Mouse (Mus musculus) macrophage (primary cell): ENCODE data around the gene Cnn1. TPM values are rescaled to one million over a fixed set of nuclear protein-coding genes. Genes with fewer than 3 reads are reported as not detected.
"Not testable (repeated sequence)": the region's sequence is repeated elsewhere in the genome, so short reads cannot be mapped to it uniquely, and the experiment has no call there.

Experiments used
- H3K27ac ChIP-seq: fragments of 350-480 bp; formaldehyde crosslinking; 2 replicates; pipeline ENCODE4 v1.9.0; 2021
- H3K36me3 ChIP-seq: fragments of 350-480 bp; formaldehyde crosslinking; 2 replicates; pipeline ENCODE4 v1.9.0; 2021; ENCODE audit errors: inconsistent target
- H3K4me3 ChIP-seq: fragments of 350-480 bp; formaldehyde crosslinking; 2 replicates; pipeline ENCODE4 v1.9.0; 2021; ENCODE audit errors: inconsistent target
- H3K79me2 ChIP-seq: fragments of 350-480 bp; formaldehyde crosslinking; 2 replicates; pipeline ENCODE4 v1.9.0; 2021; ENCODE audit errors: inconsistent target
- WGBS: methylation state at CpG from one replicate; pipeline ENCODE4 v1.1.7; 2026; ENCODE audit warnings: inconsistent platforms; ENCODE audit not compliant: missing documents; 5-methylcytosine and 5-hydroxymethylcytosine counted together
- polyA plus RNA-seq: library from polyadenylated mRNA; stranded (reverse); fragments of 250-400 nt; gene quantifications from 3 replicates; pipeline ENCODE4 v1.2.4, GENCODE M21; 2018; ENCODE audit warnings: inconsistent platforms

Cnn1 gene
- polyA plus RNA-seq, 1 experiment from 2014 or later = not detected

- 93% methylated on average over 11 of the region's 11 CpGs for WGBS
Measured at GRCm38 (mm10) chr9:22065642-22066041, 33.4 kb upstream of the Cnn1 start.

GRCm38 (mm10) chr9:22066433-22066832, 32.6 kb upstream of the Cnn1 start:
- 87% methylated on average over 3 of the region's 3 CpGs for WGBS
- Histone ChIP-seq H3K36me3 (peaks cover 19% of the 10 kb centered on the region), H3K4me3 (no peak overlapping the region), H3K27ac (no peak overlapping the region), H3K79me2 (no peaks in the 10 kb centered on the region)

More at GRCm38 (mm10) chr9:22065642-22066041, 33.4 kb upstream of the Cnn1 start:
- Histone ChIP-seq H3K27ac (no peak overlapping the region), H3K4me3 (no peak overlapping the region), H3K36me3 (peaks cover 19% of the 10 kb centered on the region), H3K79me2 (no peaks in the 10 kb centered on the region)

- Histone ChIP-seq H3K4me3 (no peak overlapping the region), H3K36me3 (peaks cover 19% of the 10 kb centered on the region), H3K27ac (no peak overlapping the region), H3K79me2 (no peaks in the 10 kb centered on the region)
- WGBS = 98% methylated on average over 5 of the region's 5 CpGs
Measured at GRCm38 (mm10) chr9:22067195-22067594, 31.8 kb upstream of the Cnn1 start.

- Histone ChIP-seq H3K36me3 (peaks cover 7% of the 10 kb centered on the region), H3K79me2 (no peaks in the 10 kb centered on the region), H3K4me3 (peak overlapping the region; percentile 21; the same call in 1 of the 2 replicates), H3K27ac (no peak overlapping the region)
- WGBS = 76% methylated on average over 4 of the region's 4 CpGs
Measured at GRCm38 (mm10) chr9:22069881-22070553, 29.0 kb upstream of the Cnn1 start.

GRCm38 (mm10) chr9:22070791-22071573, 28.0 kb upstream of the Cnn1 start, which contains the start of the genes Gm49318 and Zfp653:
TSS of gene Gm49318 (minus strand) at chr9:22071259.
TSS of gene Zfp653 (minus strand) at chr9:22071376.
- 0 out of 2 replicates have a peak, but pooled peaks cover under 1% of the 10 kb centered on the region for H3K36me3 ChIP-seq

GRCm38 (mm10) chr9:22072276-22072675, 26.7 kb upstream of the Cnn1 start:
- WGBS = 100% methylated on average over 4 of the region's 4 CpGs
- no peak overlapping the region for H3K27ac ChIP-seq
- H3K4me3 ChIP-seq = no peak overlapping the region
- H3K79me2 ChIP-seq = no peaks in the 10 kb centered on the region
- H3K36me3 ChIP-seq = 0 out of 2 replicates have a peak, but pooled peaks cover 6% of the 10 kb centered on the region

More at GRCm38 (mm10) chr9:22070791-22071573, 28.0 kb upstream of the Cnn1 start, which contains the start of the genes Gm49318 and Zfp653:
- 0% methylated on average over 70 of the region's 87 CpGs for WGBS
- H3K27ac ChIP-seq = peak within 1 kb of the TSS; percentile 36
- H3K4me3 ChIP-seq = peak within 1 kb of the TSS; percentile 53
- no peaks in the 10 kb centered on the region for H3K79me2 ChIP-seq

GRCm38 (mm10) chr9:22075778-22076177, 23.2 kb upstream of the Cnn1 start:
- not testable (repeated sequence) for H3K79me2 ChIP-seq, H3K36me3 ChIP-seq, H3K4me3 ChIP-seq, H3K27ac ChIP-seq
- WGBS = 84% methylated on average over 3 of the region's 5 CpGs

GRCm38 (mm10) chr9:22076223-22076622, 22.8 kb upstream of the Cnn1 start:
- Histone ChIP-seq H3K4me3 (no peak overlapping the region), H3K79me2 (no peaks in the 10 kb centered on the region), H3K27ac (no peak overlapping the region), H3K36me3 (0 out of 2 replicates have a peak, but pooled peaks cover 6% of the 10 kb centered on the region)
- WGBS = over 99% methylated on average over 23 of the region's 23 CpGs

GRCm38 (mm10) chr9:22084667-22085021, 14.4 kb upstream of the Cnn1 start:
- no peaks in the 10 kb centered on the region for H3K36me3 ChIP-seq
- peak overlapping the region; percentile 33 for H3K27ac ChIP-seq
- H3K79me2 ChIP-seq = no peaks in the 10 kb centered on the region
- peak overlapping the region; percentile 86 for H3K4me3 ChIP-seq
- WGBS = 31% methylated on average over 4 of the region's 4 CpGs

GRCm38 (mm10) chr9:22085022-22085834, 13.8 kb upstream of the Cnn1 start, which contains the start of gene Ecsit:
TSS of gene Ecsit (minus strand) at chr9:22085438.
- under 1% methylated on average over 48 of the region's 48 CpGs for WGBS
- Histone ChIP-seq H3K36me3 (no peaks in the 10 kb centered on the region), H3K27ac (peak within 1 kb of the TSS; percentile 33), H3K79me2 (no peaks in the 10 kb centered on the region), H3K4me3 (peak within 1 kb of the TSS; percentile 86)

GRCm38 (mm10) chr9:22086012-22086411, 13.0 kb upstream of the Cnn1 start:
- H3K27ac ChIP-seq = no peak overlapping the region; the same call in 1 of the 2 replicates
- no peaks in the 10 kb centered on the region for H3K36me3 ChIP-seq
- WGBS = 92% methylated on average over 6 of the region's 6 CpGs
- H3K79me2 ChIP-seq = no peaks in the 10 kb centered on the region
- peak overlapping the region; percentile 86 for H3K4me3 ChIP-seq

- H3K79me2 ChIP-seq = no peaks in the 10 kb centered on the region
- no peak overlapping the region for H3K4me3 ChIP-seq
- H3K27ac ChIP-seq = no peak overlapping the region
- 85% methylated on average over 2 of the region's 2 CpGs for WGBS
- no peaks in the 10 kb centered on the region for H3K36me3 ChIP-seq
Measured at GRCm38 (mm10) chr9:22087034-22087618, 11.9 kb upstream of the Cnn1 start.

GRCm38 (mm10) chr9:22089281-22089680, 9.7 kb upstream of the Cnn1 start:
- Histone ChIP-seq H3K36me3 (no peaks in the 10 kb centered on the region), H3K27ac (no peak overlapping the region)
- 96% methylated on average over 7 of the region's 7 CpGs for WGBS

GRCm38 (mm10) chr9:22089986-22090385, 9.0 kb upstream of the Cnn1 start:
- Histone ChIP-seq H3K36me3 (no peaks in the 10 kb centered on the region), H3K79me2 (no peaks in the 10 kb centered on the region), H3K27ac (no peak overlapping the region), H3K4me3 (no peak overlapping the region)
- 90% methylated on average over 7 of the region's 7 CpGs for WGBS

More at GRCm38 (mm10) chr9:22089281-22089680, 9.7 kb upstream of the Cnn1 start:
- Histone ChIP-seq H3K79me2 (no peaks in the 10 kb centered on the region), H3K4me3 (no peak overlapping the region)
